11 mouse cellular contexts compared by ENCODE assay signal in the genomic region with DNA sequence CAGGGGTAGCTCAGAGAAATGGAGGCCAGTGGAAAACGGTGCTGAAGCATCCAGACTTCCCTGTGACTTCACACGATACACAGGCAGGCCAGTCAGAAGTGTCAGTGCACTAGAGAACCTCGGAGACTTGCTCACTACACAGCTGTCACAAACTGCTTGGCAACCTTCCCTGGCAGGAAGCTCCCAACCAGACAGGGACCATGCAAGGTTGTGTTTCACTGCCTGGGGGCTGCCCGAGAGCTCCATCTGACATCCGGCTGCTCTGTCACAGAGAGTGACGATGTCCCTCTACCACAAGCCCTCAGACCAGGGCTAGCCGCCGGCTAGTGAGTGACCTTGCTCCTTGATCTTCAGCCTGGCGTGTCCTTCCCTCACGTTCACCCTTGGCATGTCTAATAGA.
DNase-seq lines count a peak whose midpoint lies in the region; ATAC-seq and TF ChIP-seq lines count a peak whose summit lies in the region.
"Had no signal": no experiment of that assay in that cellular context is flagged by ENCODE, and none has a peak within 500 bp of the region (broad histone marks: within the 10 kb centered on the region; RNA-seq: fewer than 3 reads in every experiment).

No protein-coding gene starts in this region.

- no peak for TF ChIP-seq POLR2A in lung, adult 2 months (IDR thresholded peaks at IDR 0.05; ENCODE audit: borderline replicate concordance, extremely low read depth, low read depth, low read length)

- H3K27ac ChIP-seq in forebrain, postnatal 0 days (ENCODE audit: low read depth, low read length), result no peak overlapping the region
- no peak overlapping the region for H3K27ac ChIP-seq in forebrain, embryonic 13.5 days
- no peak overlapping the region for H3K27ac ChIP-seq in lung, embryonic 14.5 days (ENCODE audit: low read depth)
- H3K27ac ChIP-seq: heart, embryonic 13.5 days; limb, embryonic 10.5 days; macrophage had no signal

- H3K4me1 ChIP-seq in forebrain, postnatal 0 days (ENCODE audit: insufficient read depth), result no peaks in the 10 kb centered on the region
- no peaks in the 10 kb centered on the region for H3K4me1 ChIP-seq in forebrain, embryonic 13.5 days
- H3K4me1 ChIP-seq in lung, embryonic 14.5 days (ENCODE audit: insufficient read depth), result peaks cover 5% of the 10 kb centered on the region
- peaks cover 4% of the 10 kb centered on the region for H3K4me1 ChIP-seq in lung, adult 2 months (ENCODE audit: control insufficient read depth, insufficient read depth, low read length)

- WGBS in forebrain, postnatal 0 days, result 70% methylated on average over 10 of the region's 10 CpGs
- 89% methylated on average over 10 of the region's 10 CpGs for WGBS in forebrain, embryonic 13.5 days
- 61% methylated on average over 10 of the region's 10 CpGs for whole genome bisulfite sequencing in lung, embryonic 14.5 days
- 57% methylated on average over 10 of the region's 10 CpGs for WGBS in lung, adult 2 months

- no peak for TF ChIP-seq CTCF in forebrain, postnatal 0 days (IDR thresholded peaks at IDR 0.05; ENCODE audit: low read depth)
- TF ChIP-seq CTCF in lung, embryonic 14.5 days (IDR thresholded peaks at IDR 0.05; ENCODE audit: low read depth), result no peak
- no peak for TF ChIP-seq CTCF in lung, adult 2 months (IDR thresholded peaks at IDR 0.05; ENCODE audit: insufficient read depth, low read length)

- H3K27me3 ChIP-seq in forebrain, postnatal 0 days (ENCODE audit: insufficient read depth, low read length), result no peaks in the 10 kb centered on the region
- H3K27me3 ChIP-seq in forebrain, embryonic 13.5 days, result no peaks in the 10 kb centered on the region
- no peaks in the 10 kb centered on the region for H3K27me3 ChIP-seq in lung, embryonic 14.5 days (ENCODE audit: insufficient read depth, low read length)
- H3K27me3 ChIP-seq: heart, embryonic 13.5 days had no signal

- no peaks in the 10 kb centered on the region for H3K9me3 ChIP-seq in forebrain, postnatal 0 days (ENCODE audit: low read length)
- no peaks in the 10 kb centered on the region for H3K9me3 ChIP-seq in forebrain, embryonic 13.5 days (replicated peaks)
- no peaks in the 10 kb centered on the region for H3K9me3 ChIP-seq in lung, embryonic 14.5 days (ENCODE audit: low read depth, low read length)
- H3K9me3 ChIP-seq: heart, embryonic 13.5 days; limb, embryonic 10.5 days had no signal

- H3K36me3 ChIP-seq in forebrain, postnatal 0 days (ENCODE audit: insufficient read depth), result no peaks in the 10 kb centered on the region
- no peaks in the 10 kb centered on the region for H3K36me3 ChIP-seq in forebrain, embryonic 13.5 days (ENCODE audit: poor library complexity, severe bottlenecking)
- no peaks in the 10 kb centered on the region for H3K36me3 ChIP-seq in lung, embryonic 14.5 days (ENCODE audit: insufficient read depth)
- H3K36me3 ChIP-seq: heart, embryonic 13.5 days; limb, embryonic 10.5 days had no signal

- H3K9ac ChIP-seq in forebrain, postnatal 0 days, result no peak overlapping the region
- H3K9ac ChIP-seq in forebrain, embryonic 13.5 days, result no peak overlapping the region
- no peak overlapping the region for H3K9ac ChIP-seq in lung, embryonic 14.5 days
- H3K9ac ChIP-seq: heart, embryonic 13.5 days had no signal

- 0 out of 2 replicates have a peak, but pooled peaks have one; percentile 25 for ATAC-seq in forebrain, postnatal 0 days
- no peak for ATAC-seq in forebrain, embryonic 13.5 days
- ATAC-seq in lung, embryonic 14.5 days (ENCODE audit: insufficient read depth), result peak; percentile 52; the same call in 1 of the 2 replicates

- DNase-seq in forebrain, postnatal 0 days, result no peak
- DNase-seq in lung, embryonic 14.5 days, result peak; percentile 73
- DNase-seq in lung, adult 2 months, result no peak
- DNase-seq in gastrocnemius, postnatal 10 days, result peak; percentile 70
- peak; percentile 34 to 50 for DNase-seq in layer of hippocampus, postnatal 14 days (ENCODE audit: low spot score in 2 of 2)
- no peak for DNase-seq in embryo, embryonic 11 days
- no peak for DNase-seq in frontal cortex, postnatal 14 days (ENCODE audit: low spot score in 2 of 2)

- H3K4me2 ChIP-seq in forebrain, postnatal 0 days (ENCODE audit: low read depth), result no peak overlapping the region
- no peak overlapping the region for H3K4me2 ChIP-seq in forebrain, embryonic 13.5 days
- H3K4me2 ChIP-seq in lung, embryonic 14.5 days, result no peak overlapping the region
- H3K4me2 ChIP-seq: heart, embryonic 13.5 days had no signal

- H3K4me3 ChIP-seq in forebrain, postnatal 0 days (ENCODE audit: low read depth, low read length), result no peak overlapping the region
- no peak overlapping the region for H3K4me3 ChIP-seq in forebrain, embryonic 13.5 days
- H3K4me3 ChIP-seq in lung, embryonic 14.5 days (ENCODE audit: low read depth, low read length), result no peak overlapping the region
- H3K4me3 ChIP-seq in lung, adult 2 months (replicated peaks; ENCODE audit: extremely low read depth, low read depth, low read length), result no peak overlapping the region
- H3K4me3 ChIP-seq: heart, embryonic 13.5 days; limb, embryonic 10.5 days had no signal

Comparison
In these comparisons a context has a peak if more than half of its experiments do, and no peak if none do; other contexts are left out.
1. DNase-seq: peak in lung, embryonic 14.5 days (single experiment), gastrocnemius, postnatal 10 days (single experiment) and layer of hippocampus, postnatal 14 days (2 of 2); none in forebrain, postnatal 0 days (single experiment), lung, adult 2 months (single experiment), embryo, embryonic 11 days (single experiment) and frontal cortex, postnatal 14 days (0 of 2).